Comparison of ENCODE assay signal across 10 mouse cellular contexts in the genomic region with DNA sequence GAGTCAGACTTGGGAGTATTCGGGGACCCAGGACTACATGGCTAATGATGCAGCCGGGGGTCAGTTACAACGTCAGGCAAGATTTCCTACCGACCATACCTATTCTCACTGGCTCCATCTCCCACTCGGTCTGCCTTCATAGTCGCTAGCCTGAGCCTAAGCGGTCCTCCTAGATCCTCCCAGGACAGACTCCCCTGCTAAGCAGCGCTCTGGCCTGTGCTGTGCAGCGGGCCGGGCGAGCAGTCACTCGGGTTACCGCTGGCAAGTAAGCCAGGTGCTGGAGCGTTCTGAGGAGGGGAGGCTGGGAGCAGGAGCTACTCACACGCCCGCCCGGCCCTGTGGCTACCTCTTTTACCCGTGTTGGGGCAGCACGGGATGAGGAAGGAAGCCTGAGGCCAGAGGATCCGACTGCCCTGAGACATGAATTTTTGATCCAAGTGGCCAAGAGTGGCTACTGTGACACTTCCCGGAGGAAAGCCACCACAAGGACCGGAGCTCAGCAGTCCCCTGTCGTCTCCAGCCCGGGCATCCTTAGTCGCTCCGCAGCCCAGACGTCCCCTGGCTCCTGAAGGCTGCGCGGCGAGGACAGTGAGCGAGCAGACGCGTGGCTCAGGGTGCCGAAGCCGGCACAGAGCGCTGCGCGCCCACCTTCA. TPM values are rescaled to one million over a fixed set of nuclear protein-coding genes. Genes with fewer than 3 reads are reported as not detected.
DNase-seq lines count a peak whose midpoint lies in the region; ATAC-seq and TF ChIP-seq lines count a peak whose summit lies in the region.
"Had no signal": no experiment of that assay in that cellular context is flagged by ENCODE, and none has a peak within 500 bp of the region (broad histone marks: within the 10 kb centered on the region; RNA-seq: fewer than 3 reads in every experiment).

No protein-coding gene starts in this region.

- peaks cover 25% of the 10 kb centered on the region for H3K4me1 ChIP-seq in embryonic facial prominence, embryonic 12.5 days
- peaks cover 55% of the 10 kb centered on the region for H3K4me1 ChIP-seq in hindbrain, embryonic 15.5 days (replicated peaks)
- peaks cover 11% of the 10 kb centered on the region for H3K4me1 ChIP-seq in neural tube, embryonic 11.5 days (ENCODE audit: control insufficient read depth, insufficient read depth, low read length)

- H3K27ac ChIP-seq in layer of hippocampus, adult 2 months = peak overlapping the region; percentile 95
- no peak overlapping the region for H3K27ac ChIP-seq in embryonic facial prominence, embryonic 12.5 days
- peak overlapping the region; percentile 75 for H3K27ac ChIP-seq in hindbrain, embryonic 15.5 days (replicated peaks)
- no peak overlapping the region for H3K27ac ChIP-seq in neural tube, embryonic 11.5 days (ENCODE audit: low read depth, low read length)

- no peak for ATAC-seq in embryonic facial prominence, embryonic 12.5 days (ENCODE audit: insufficient number of reproducible peaks, insufficient read depth, low FRiP score, low TSS enrichment)
- no peak for ATAC-seq in hindbrain, embryonic 15.5 days (ENCODE audit: low FRiP score, low read depth)
- ATAC-seq in neural tube, embryonic 11.5 days (ENCODE audit: insufficient read depth, low FRiP score, low TSS enrichment) = no peak
- ATAC-seq in erythroid progenitor cell, adult 5-6 weeks (replicated peaks; ENCODE audit: low FRiP score, poor library complexity, severe bottlenecking) = no peak

- H3K4me3 ChIP-seq in layer of hippocampus, adult 2 months = peak overlapping the region; percentile 69
- H3K4me3 ChIP-seq in embryonic facial prominence, embryonic 12.5 days = peak overlapping the region; percentile 44
- H3K4me3 ChIP-seq in hindbrain, embryonic 15.5 days = peak overlapping the region; percentile 45
- H3K4me3 ChIP-seq in neural tube, embryonic 11.5 days (ENCODE audit: low read depth, low read length) = peak overlapping the region; percentile 33

- peak overlapping the region; percentile 45; the same call in 1 of the 2 replicates for H3K9ac ChIP-seq in embryonic facial prominence, embryonic 12.5 days
- peak overlapping the region; percentile 44 for H3K9ac ChIP-seq in hindbrain, embryonic 15.5 days
- no peak overlapping the region for H3K9ac ChIP-seq in neural tube, embryonic 11.5 days (ENCODE audit: low read length)

- no peaks in the 10 kb centered on the region for H3K36me3 ChIP-seq in embryonic facial prominence, embryonic 12.5 days
- no peaks in the 10 kb centered on the region for H3K36me3 ChIP-seq in hindbrain, embryonic 15.5 days
- H3K36me3 ChIP-seq in neural tube, embryonic 11.5 days (ENCODE audit: control insufficient read depth, insufficient read depth, low read length) = no peaks in the 10 kb centered on the region

- WGBS in embryonic facial prominence, embryonic 12.5 days = under 1% methylated on average over 38 of the region's 38 CpGs
- WGBS in hindbrain, embryonic 15.5 days = under 1% methylated on average over 38 of the region's 38 CpGs
- under 1% methylated on average over 28 of the region's 38 CpGs for WGBS in neural tube, embryonic 11.5 days

- DNase-seq in layer of hippocampus, adult 2 months (ENCODE audit: low spot score in 2 of 2) = no peak
- no peak for DNase-seq in layer of hippocampus, postnatal 14 days (ENCODE audit: low spot score in 2 of 2)
- no peak for DNase-seq in neural tube, embryonic 11.5 days (ENCODE audit: low spot score)
- no peak for DNase-seq in frontal cortex, postnatal 25 days (ENCODE audit: low spot score in 2 of 2)
- DNase-seq in left cerebral cortex, postnatal 36 days (ENCODE audit: low spot score in 2 of 2) = no peak
- DNase-seq: kidney, adult 2 months had no signal

- H3K4me2 ChIP-seq in embryonic facial prominence, embryonic 12.5 days (replicated peaks) = peak overlapping the region; percentile 76
- H3K4me2 ChIP-seq in hindbrain, embryonic 15.5 days = peak overlapping the region; percentile 97
- H3K4me2 ChIP-seq in neural tube, embryonic 11.5 days (ENCODE audit: low read depth) = peak overlapping the region; percentile 55

- TF ChIP-seq CTCF in layer of hippocampus, adult 2 months (conservative IDR thresholded peaks at IDR 0.05) = no peak

- intact Hi-C loops in left cerebral cortex, postnatal 36 days (cut with DNase I) = no loop called here

- H3K9me3 ChIP-seq in embryonic facial prominence, embryonic 12.5 days = no peaks in the 10 kb centered on the region
- H3K9me3 ChIP-seq in hindbrain, embryonic 15.5 days = no peaks in the 10 kb centered on the region
- no peaks in the 10 kb centered on the region for H3K9me3 ChIP-seq in neural tube, embryonic 11.5 days (ENCODE audit: control insufficient read depth, low read length)

- H3K27me3 ChIP-seq in embryonic facial prominence, embryonic 12.5 days = peaks cover 96% of the 10 kb centered on the region
- H3K27me3 ChIP-seq in hindbrain, embryonic 15.5 days = peaks cover 96% of the 10 kb centered on the region
- H3K27me3 ChIP-seq in neural tube, embryonic 11.5 days (ENCODE audit: control insufficient read depth, insufficient read depth, low read length) = peaks cover 93% of the 10 kb centered on the region

RNA-seq across cellular contexts. Expression of a gene that starts 0.7 kb away (rescaled TPM):
- total RNA-seq in layer of hippocampus, adult 2 months (2021) = 100 to 1,000 TPM; 309 to 328 TPM
- 100 to 1,000 TPM; 421 to 446 TPM for total RNA-seq in layer of hippocampus, postnatal 14 days (2021)
- polyA plus RNA-seq in embryonic facial prominence, embryonic 12.5 days (2016; fragmentation: Nextera tagmentation; extraction: Ambion mirVana) = 0.15 and 0.39 TPM in 2 replicates
- polyA plus RNA-seq in hindbrain, embryonic 15.5 days (2015; fragmentation: Nextera tagmentation; extraction: Ambion mirVana) = 107 and 112 TPM in 2 replicates
- 0.31 and 0.72 TPM in 2 replicates for polyA plus RNA-seq in neural tube, embryonic 11.5 days (2014; fragmentation: Nextera tagmentation; extraction: Ambion mirVana)
- total RNA-seq in erythroid progenitor cell, adult 5-6 weeks (2015; ENCODE audit: low replicate concordance) = not detected in 2 replicates
- total RNA-seq in erythroid progenitor cell, adult 5-6 weeks (2017; ENCODE audit: low replicate concordance) = not detected in 2 replicates
- total RNA-seq in left cerebral cortex, postnatal 36 days (2021) = 100 to 1,000 TPM; 251 to 278 TPM
- total RNA-seq: common myeloid progenitor, adult 5-6 weeks had no signal

RNA-seq across cellular contexts. Expression of a gene that starts 28.0 kb away (rescaled TPM):
- 10 to 100 TPM; 16.2 to 16.5 TPM for total RNA-seq in layer of hippocampus, adult 2 months (2021)
- total RNA-seq in layer of hippocampus, postnatal 14 days (2021) = 1 to 10 TPM; 1.8 to 1.9 TPM
- 0.09 and 0.34 TPM in 2 replicates for polyA plus RNA-seq in embryonic facial prominence, embryonic 12.5 days (2016; fragmentation: Nextera tagmentation; extraction: Ambion mirVana)
- 0.87 and 0.95 TPM in 2 replicates for polyA plus RNA-seq in hindbrain, embryonic 15.5 days (2015; fragmentation: Nextera tagmentation; extraction: Ambion mirVana)
- polyA plus RNA-seq in neural tube, embryonic 11.5 days (2014; fragmentation: Nextera tagmentation; extraction: Ambion mirVana) = 0.14 TPM in 1 of 2 replicates, not detected in the other
- not detected in 2 replicates for total RNA-seq in erythroid progenitor cell, adult 5-6 weeks (2015; ENCODE audit: low replicate concordance)
- not detected in 2 replicates for total RNA-seq in erythroid progenitor cell, adult 5-6 weeks (2017; ENCODE audit: low replicate concordance)
- 10 to 100 TPM; 14.5 to 15.4 TPM for total RNA-seq in left cerebral cortex, postnatal 36 days (2021)
- total RNA-seq: common myeloid progenitor, adult 5-6 weeks had no signal
- polyA plus RNA-seq: kidney, adult 2 months had no signal

RNA-seq across cellular contexts. Expression of a gene that starts 28.5 kb away (rescaled TPM):
- total RNA-seq in layer of hippocampus, adult 2 months (2021) = 1 to 10 TPM; 4.0 to 4.8 TPM
- total RNA-seq in layer of hippocampus, postnatal 14 days (2021) = 10 to 100 TPM in 1 of 2 experiments, 1 to 10 TPM in 1; 9.0 to 11.0 TPM
- 40.0 and 42.0 TPM in 2 replicates for polyA plus RNA-seq in embryonic facial prominence, embryonic 12.5 days (2016; fragmentation: Nextera tagmentation; extraction: Ambion mirVana)
- polyA plus RNA-seq in hindbrain, embryonic 15.5 days (2015; fragmentation: Nextera tagmentation; extraction: Ambion mirVana) = 31.8 and 42.1 TPM in 2 replicates
- polyA plus RNA-seq in neural tube, embryonic 11.5 days (2014; fragmentation: Nextera tagmentation; extraction: Ambion mirVana) = 59.5 and 60.2 TPM in 2 replicates
- not detected in 2 replicates for total RNA-seq in erythroid progenitor cell, adult 5-6 weeks (2015; ENCODE audit: low replicate concordance)
- total RNA-seq in erythroid progenitor cell, adult 5-6 weeks (2017; ENCODE audit: low replicate concordance) = not detected in 2 replicates
- total RNA-seq in left cerebral cortex, postnatal 36 days (2021) = 1 to 10 TPM; 4.6 to 6.2 TPM

RNA-seq across cellular contexts. Expression of a gene that starts 43.5 kb away (rescaled TPM):
- total RNA-seq in layer of hippocampus, adult 2 months (2021) = 10 to 100 TPM; 15.0 to 16.5 TPM
- total RNA-seq in layer of hippocampus, postnatal 14 days (2021) = 10 to 100 TPM; 13.5 to 16.5 TPM
- 32.7 and 34.6 TPM in 2 replicates for polyA plus RNA-seq in embryonic facial prominence, embryonic 12.5 days (2016; fragmentation: Nextera tagmentation; extraction: Ambion mirVana)
- 36.0 and 36.5 TPM in 2 replicates for polyA plus RNA-seq in hindbrain, embryonic 15.5 days (2015; fragmentation: Nextera tagmentation; extraction: Ambion mirVana)
- polyA plus RNA-seq in neural tube, embryonic 11.5 days (2014; fragmentation: Nextera tagmentation; extraction: Ambion mirVana) = 32.5 and 34.2 TPM in 2 replicates
- total RNA-seq in erythroid progenitor cell, adult 5-6 weeks (2015; ENCODE audit: low replicate concordance) = 3.6 and 8.4 TPM in 2 replicates
- total RNA-seq in erythroid progenitor cell, adult 5-6 weeks (2017; ENCODE audit: low replicate concordance) = 3.6 and 5.4 TPM in 2 replicates
- 10 to 100 TPM; 14.9 to 17.5 TPM for total RNA-seq in left cerebral cortex, postnatal 36 days (2021)

RNA-seq across cellular contexts. Expression of a gene that starts 50.9 kb away (rescaled TPM):
- total RNA-seq in layer of hippocampus, adult 2 months (2021) = 1 to 10 TPM; 1.6 to 3.7 TPM
- 1 to 10 TPM; 2.0 to 2.2 TPM for total RNA-seq in layer of hippocampus, postnatal 14 days (2021)
- polyA plus RNA-seq in embryonic facial prominence, embryonic 12.5 days (2016; fragmentation: Nextera tagmentation; extraction: Ambion mirVana) = 467 and 481 TPM in 2 replicates
- polyA plus RNA-seq in hindbrain, embryonic 15.5 days (2015; fragmentation: Nextera tagmentation; extraction: Ambion mirVana) = 50.7 and 74.7 TPM in 2 replicates
- polyA plus RNA-seq in neural tube, embryonic 11.5 days (2014; fragmentation: Nextera tagmentation; extraction: Ambion mirVana) = 565 and 607 TPM in 2 replicates
- not detected in 2 replicates for total RNA-seq in erythroid progenitor cell, adult 5-6 weeks (2015; ENCODE audit: low replicate concordance)
- total RNA-seq in erythroid progenitor cell, adult 5-6 weeks (2017; ENCODE audit: low replicate concordance) = not detected in 2 replicates
- 1 to 10 TPM; 3.4 to 6.0 TPM for total RNA-seq in left cerebral cortex, postnatal 36 days (2021)

Comparison
In these comparisons a context has a peak if more than half of its experiments do, and no peak if none do; other contexts are left out.
1. RNA of a gene that starts 28.0 kb away (total RNA-seq): 16.2 to 16.5 TPM in layer of hippocampus, adult 2 months and 14.5 to 15.4 TPM in left cerebral cortex, postnatal 36 days; 1.8 to 1.9 TPM in layer of hippocampus, postnatal 14 days and not detected in erythroid progenitor cell, adult 5-6 weeks; every median in the first group is over 4 times any median in the second.
2. H3K27ac ChIP-seq: peak in layer of hippocampus, adult 2 months (single experiment) and hindbrain, embryonic 15.5 days (single experiment); none in embryonic facial prominence, embryonic 12.5 days (single experiment) and neural tube, embryonic 11.5 days (single experiment).
3. RNA of a gene that starts 0.7 kb away (total RNA-seq): 421 to 446 TPM in layer of hippocampus, postnatal 14 days, 309 to 328 TPM in layer of hippocampus, adult 2 months and 251 to 278 TPM in left cerebral cortex, postnatal 36 days; not detected in erythroid progenitor cell, adult 5-6 weeks; every median in the first group is over 100 times any median in the second.
4. RNA of a gene that starts 28.5 kb away (total RNA-seq): 9.0 to 11.0 TPM in layer of hippocampus, postnatal 14 days, 4.6 to 6.2 TPM in left cerebral cortex, postnatal 36 days and 4.0 to 4.8 TPM in layer of hippocampus, adult 2 months; not detected in erythroid progenitor cell, adult 5-6 weeks; every median in the first group is over 4 times any median in the second.
5. Peak in every context shown above with its lines, with median percentiles within 50 percentile points of each other: H3K4me3 ChIP-seq and H3K4me2 ChIP-seq.